Mouse (Mus musculus) thymus, adult 2 months (tissue): ENCODE data around the gene Ubap1l. TPM values are rescaled to one million over a fixed set of nuclear protein-coding genes. Genes with fewer than 3 reads are reported as not detected.

Experiments
- DNase-seq: peaks from one replicate; pipeline ENCODE4 v3.0.0; 2021
- H3K27ac ChIP-seq: fragments of 200-500 bp; 2 replicates; pipeline ENCODE4 v1.5.1; 2012; ENCODE audit warnings: low read length, control low read depth; ENCODE audit not compliant: control insufficient read depth, insufficient read depth
- H3K27me3 ChIP-seq: fragments of 200-500 bp; 2 replicates; pipeline ENCODE4 v1.6.1; 2012; ENCODE audit warnings: mild to moderate bottlenecking, low read length, moderate library complexity, mixed read lengths; ENCODE audit not compliant: control insufficient read depth, insufficient read depth
- H3K36me3 ChIP-seq: fragments of 200-500 bp; 2 replicates; pipeline ENCODE4 v1.6.1; 2012; ENCODE audit warnings: mild to moderate bottlenecking, low read length, moderate library complexity; ENCODE audit not compliant: control insufficient read depth, insufficient read depth
- H3K4me1 ChIP-seq: fragments of 200-500 bp; replicated peaks from 2 replicates; pipeline ENCODE4 v1.6.1; 2012; ENCODE audit warnings: low read length; ENCODE audit not compliant: control insufficient read depth, insufficient read depth
- H3K4me3 ChIP-seq: fragments of 200-500 bp; 2 replicates; pipeline ENCODE4 v1.5.1; 2012; ENCODE audit warnings: mild to moderate bottlenecking, low read length, control low read depth, moderate library complexity; ENCODE audit not compliant: control insufficient read depth, insufficient read depth
- CTCF ChIP-seq: fragments of 200-500 bp; IDR thresholded peaks from 2 replicates; pipeline ENCODE4 v1.5.1; 2012; ENCODE audit warnings: mild to moderate bottlenecking, control low read depth, low read length, moderate library complexity, borderline replicate concordance; ENCODE audit not compliant: control insufficient read depth, poor library complexity, insufficient read depth; ENCODE audit errors: extremely low read depth
- POLR2A ChIP-seq: fragments of 200-500 bp; IDR thresholded peaks from 2 replicates; pipeline ENCODE4 v1.6.1; 2012; ENCODE audit warnings: mild to moderate bottlenecking, low read length, control low read depth, moderate library complexity; ENCODE audit not compliant: control insufficient read depth, poor library complexity, insufficient read depth; ENCODE audit errors: extremely low read depth
- WGBS: fragments of 180-500 bp; shearing (Covaris S2); methylation state at CpG from one replicate; pipeline ENCODE4 v1.1.7; 2018; 5-methylcytosine and 5-hydroxymethylcytosine counted together
- polyA plus RNA-seq: library from polyadenylated mRNA; depleted of rRNA; stranded (reverse); fragments of >200 nt; gene quantifications from 2 replicates; pipeline ENCODE4 v1.2.3, GENCODE M21; 2012

Gene Ubap1l
- polyA plus RNA-seq, 1 experiment: 0.42 TPM

- 3% methylated on average over 24 of the region's 24 CpGs for WGBS
- H3K27me3 ChIP-seq: no peaks in the 10 kb centered on the region
Observed at GRCm38 (mm10) chr9:65398279-65398678, 37.4 kb downstream of the Ubap1l start, which contains the start of gene Rasl12. Gene Rasl12, plus strand, starts transcription at chr9:65398506.

GRCm38 (mm10) chr9:65399934-65400333, 39.1 kb downstream of the Ubap1l start:
- Histone ChIP-seq H3K4me3 (no peak overlapping the region), H3K27ac (no peak overlapping the region), H3K36me3 (no peaks in the 10 kb centered on the region), H3K4me1 (peaks cover 12% of the 10 kb centered on the region), H3K27me3 (no peaks in the 10 kb centered on the region)
- no peak for TF ChIP-seq POLR2A
- TF ChIP-seq CTCF: no peak
- DNase-seq: no peak
- 96% methylated on average over 6 of the region's 6 CpGs for WGBS

More at GRCm38 (mm10) chr9:65398279-65398678, 37.4 kb downstream of the Ubap1l start, which contains the start of gene Rasl12:
- TF ChIP-seq CTCF (no peak), POLR2A (no peak)
- DNase-seq: peak; percentile 50
- H3K4me1 ChIP-seq: peaks cover 9% of the 10 kb centered on the region
- H3K4me3 ChIP-seq: peak within 1 kb of the TSS; percentile 50
- no peaks in the 10 kb centered on the region for H3K36me3 ChIP-seq
- H3K27ac ChIP-seq: no peak within 1 kb of the TSS

- Histone ChIP-seq H3K4me1 (peaks cover 3% of the 10 kb centered on the region; the same call in 1 of the 2 replicates), H3K36me3 (no peaks in the 10 kb centered on the region), H3K27ac (no peak overlapping the region), H3K27me3 (no peaks in the 10 kb centered on the region), H3K4me3 (no peak overlapping the region)
- DNase-seq: no peak
- TF ChIP-seq POLR2A (no peak), CTCF (no peak)
- WGBS: 39% methylated on average over 15 of the region's 15 CpGs
Observed at GRCm38 (mm10) chr9:65404331-65405183, 43.7 kb downstream of the Ubap1l start.

GRCm38 (mm10) chr9:65405184-65405449, 44.3 kb downstream of the Ubap1l start:
- DNase-seq: no peak
- H3K4me1 ChIP-seq: peaks cover 3% of the 10 kb centered on the region; the same call in 1 of the 2 replicates
- H3K27me3 ChIP-seq: no peaks in the 10 kb centered on the region
- H3K36me3 ChIP-seq: no peaks in the 10 kb centered on the region
- no peak for TF ChIP-seq CTCF
- TF ChIP-seq POLR2A: no peak
- H3K4me3 ChIP-seq: no peak overlapping the region
- WGBS: 83% methylated on average over 2 of the region's 2 CpGs
- H3K27ac ChIP-seq: no peak overlapping the region

GRCm38 (mm10) chr9:65407327-65407726, 46.5 kb downstream of the Ubap1l start:
- 93% methylated on average over 5 of the region's 5 CpGs for WGBS
- TF ChIP-seq CTCF (no peak), POLR2A (no peak)
- Histone ChIP-seq H3K36me3 (no peaks in the 10 kb centered on the region), H3K27me3 (no peaks in the 10 kb centered on the region), H3K27ac (no peak overlapping the region), H3K4me3 (no peak overlapping the region), H3K4me1 (peaks cover 3% of the 10 kb centered on the region; the same call in 1 of the 2 replicates)
- DNase-seq: no peak

GRCm38 (mm10) chr9:65407861-65408260, 47.0 kb downstream of the Ubap1l start:
- Histone ChIP-seq H3K27me3 (no peaks in the 10 kb centered on the region), H3K36me3 (no peaks in the 10 kb centered on the region), H3K4me1 (peaks cover 3% of the 10 kb centered on the region; the same call in 1 of the 2 replicates), H3K27ac (no peak overlapping the region), H3K4me3 (no peak overlapping the region)
- DNase-seq: no peak
- TF ChIP-seq CTCF (no peak), POLR2A (no peak)
- WGBS: 92% methylated on average over 3 of the region's 3 CpGs
